Mouse (Mus musculus) midbrain, embryonic 10.5 days (tissue): ENCODE results near the gene Ppm1m. TPM values are rescaled to one million over a fixed set of nuclear protein-coding genes. Genes with fewer than 3 reads are reported as not detected.
A peak's percentile ranks its signal among the peaks of the same experiment; 100 is the strongest.
"Not testable (repeated sequence)": the region's sequence is repeated elsewhere in the genome, so short reads cannot be mapped to it uniquely, and the experiment has no call there.

Source experiments
- DNase-seq: peaks from one replicate; pipeline ENCODE4 v3.0.0-alpha.2; 2017; ENCODE audit warnings: low spot score
- H3K27ac ChIP-seq: fragments of 300-500 bp; sonication (generic); replicated peaks from 2 replicates; pipeline ENCODE4 v1.5.1; 2016; ENCODE audit warnings: mild to moderate bottlenecking
- H3K27me3 ChIP-seq: fragments of 300-500 bp; sonication (generic); 2 replicates; pipeline ENCODE4 v1.6.1; 2016; ENCODE audit warnings: low read depth, mild to moderate bottlenecking; ENCODE audit not compliant: poor library complexity, severe bottlenecking
- H3K36me3 ChIP-seq: fragments of 300-500 bp; sonication (generic); 2 replicates; pipeline ENCODE4 v1.6.1; 2016; ENCODE audit warnings: mild to moderate bottlenecking, moderate library complexity
- H3K4me1 ChIP-seq: fragments of 300-500 bp; sonication (generic); 2 replicates; pipeline ENCODE4 v1.6.1; 2016
- H3K4me3 ChIP-seq: fragments of 300-500 bp; sonication (generic); 2 replicates; pipeline ENCODE4 v1.5.1; 2016; ENCODE audit warnings: mild to moderate bottlenecking, moderate library complexity
- H3K9me3 ChIP-seq: fragments of 300-500 bp; sonication (generic); replicated peaks from 2 replicates; pipeline ENCODE4 v1.6.1; 2016; ENCODE audit warnings: mild to moderate bottlenecking
- WGBS: fragments of 180-500 bp; shearing (Covaris S2); methylation state at CpG from one replicate; pipeline ENCODE4 v1.1.7; 2016; 5-methylcytosine and 5-hydroxymethylcytosine counted together
- polyA plus RNA-seq: library from polyadenylated mRNA; unstranded; fragments of >200 nt; fragmentation: Nextera tagmentation; extraction: Ambion mirVana; gene quantifications from 2 replicates; pipeline ENCODE4 v1.2.1, GENCODE M21; 2016

The Ppm1m gene
- polyA plus RNA-seq, 1 experiment from 2014 or later = 52.1 TPM

GRCm38 (mm10) chr9:106175552-106176200, 23.9 kb downstream of the Ppm1m start:
- Histone ChIP-seq H3K36me3 (peaks cover 55% of the 10 kb centered on the region), H3K4me1 (peaks cover 26% of the 10 kb centered on the region), H3K9me3 (no peaks in the 10 kb centered on the region), H3K27ac (no peak overlapping the region), H3K4me3 (no peak overlapping the region), H3K27me3 (no peaks in the 10 kb centered on the region)
- DNase-seq = no peak
- 90% methylated on average over 3 of the region's 3 CpGs for WGBS

- no peak for DNase-seq
- Histone ChIP-seq H3K27me3 (peaks cover 9% of the 10 kb centered on the region), H3K27ac (no peak overlapping the region), H3K4me3 (peak overlapping the region; percentile 94), H3K36me3 (peaks cover 32% of the 10 kb centered on the region), H3K9me3 (no peaks in the 10 kb centered on the region), H3K4me1 (peaks cover 32% of the 10 kb centered on the region)
- WGBS = 86% methylated on average over 2 of the region's 2 CpGs
Measured at GRCm38 (mm10) chr9:106173363-106173762, 26.2 kb downstream of the Ppm1m start.

GRCm38 (mm10) chr9:106172527-106172926, 27.0 kb downstream of the Ppm1m start:
- no peak for DNase-seq
- H3K4me3 ChIP-seq = peak overlapping the region; percentile 94

GRCm38 (mm10) chr9:106171346-106172158, 28.0 kb downstream of the Ppm1m start:
- under 1% methylated on average over 30 of the region's 30 CpGs for WGBS
- H3K27ac ChIP-seq = peak overlapping the region; percentile 96
- H3K36me3 ChIP-seq = peaks cover 14% of the 10 kb centered on the region
- peak overlapping the region; percentile 94 for H3K4me3 ChIP-seq
- peak; percentile 64 for DNase-seq
- H3K4me1 ChIP-seq = peaks cover 32% of the 10 kb centered on the region
- H3K27me3 ChIP-seq = peaks cover 9% of the 10 kb centered on the region
- no peaks in the 10 kb centered on the region for H3K9me3 ChIP-seq

More at GRCm38 (mm10) chr9:106172527-106172926, 27.0 kb downstream of the Ppm1m start:
- no peak overlapping the region for H3K27ac ChIP-seq
- H3K9me3 ChIP-seq = no peaks in the 10 kb centered on the region
- peaks cover 9% of the 10 kb centered on the region for H3K27me3 ChIP-seq
- 64% methylated on average over 3 of the region's 3 CpGs for WGBS
- H3K4me1 ChIP-seq = peaks cover 32% of the 10 kb centered on the region
- peaks cover 24% of the 10 kb centered on the region for H3K36me3 ChIP-seq

- Histone ChIP-seq H3K4me3 (peak within 1 kb of the TSS; percentile 94), H3K27me3 (peaks cover 9% of the 10 kb centered on the region), H3K4me1 (peaks cover 34% of the 10 kb centered on the region), H3K9me3 (no peaks in the 10 kb centered on the region), H3K27ac (peak within 1 kb of the TSS; percentile 96), H3K36me3 (peaks cover 6% of the 10 kb centered on the region)
- peak; percentile 94 for DNase-seq
- WGBS = under 1% methylated on average over 81 of the region's 81 CpGs
Measured at GRCm38 (mm10) chr9:106170556-106171345, 28.8 kb downstream of the Ppm1m start, which contains the start of gene Wdr82. Gene Wdr82 (plus strand): TSS chr9:106170928.

GRCm38 (mm10) chr9:106169917-106170316, 29.6 kb downstream of the Ppm1m start:
- Histone ChIP-seq H3K4me1 (peaks cover 37% of the 10 kb centered on the region), H3K4me3 (peak overlapping the region; percentile 94), H3K27me3 (peaks cover 9% of the 10 kb centered on the region), H3K27ac (peak overlapping the region; percentile 96; the same call in 1 of the 2 replicates), H3K36me3 (peaks cover 6% of the 10 kb centered on the region), H3K9me3 (no peaks in the 10 kb centered on the region)
- 41% methylated on average over 6 of the region's 6 CpGs for WGBS
- no peak for DNase-seq

- not testable (repeated sequence) for H3K27ac ChIP-seq, H3K27me3 ChIP-seq, H3K36me3 ChIP-seq, H3K4me3 ChIP-seq, DNase-seq, H3K9me3 ChIP-seq
- H3K4me1 ChIP-seq = peaks cover 30% of the 10 kb centered on the region
- 80% methylated on average over 1 of the region's 1 CpGs for WGBS
Measured at GRCm38 (mm10) chr9:106169006-106169405, 30.5 kb downstream of the Ppm1m start.

GRCm38 (mm10) chr9:106167703-106168102, 31.8 kb downstream of the Ppm1m start:
- Histone ChIP-seq H3K9me3 (no peaks in the 10 kb centered on the region), H3K4me1 (peaks cover 17% of the 10 kb centered on the region), H3K27ac (no peak overlapping the region), H3K27me3 (peaks cover 9% of the 10 kb centered on the region), H3K36me3 (no peaks in the 10 kb centered on the region), H3K4me3 (no peak overlapping the region)
- WGBS = 38% methylated on average over 1 of the region's 1 CpGs
- no peak for DNase-seq

- H3K36me3 ChIP-seq = no peaks in the 10 kb centered on the region
- H3K4me3 ChIP-seq = no peak overlapping the region
- H3K9me3 ChIP-seq = no peaks in the 10 kb centered on the region
- H3K27me3 ChIP-seq = peaks cover 9% of the 10 kb centered on the region
- 80% methylated on average over 3 of the region's 3 CpGs for WGBS
- peaks cover 13% of the 10 kb centered on the region for H3K4me1 ChIP-seq
- no peak for DNase-seq
- no peak overlapping the region for H3K27ac ChIP-seq
Measured at GRCm38 (mm10) chr9:106167241-106167640, 32.3 kb downstream of the Ppm1m start.

GRCm38 (mm10) chr9:106166709-106167108, 32.8 kb downstream of the Ppm1m start:
- Histone ChIP-seq H3K4me1 (peaks cover 11% of the 10 kb centered on the region), H3K27me3 (peaks cover 11% of the 10 kb centered on the region), H3K27ac (no peak overlapping the region), H3K9me3 (no peaks in the 10 kb centered on the region), H3K36me3 (no peaks in the 10 kb centered on the region), H3K4me3 (no peak overlapping the region)
- no peak for DNase-seq
- WGBS = 90% methylated on average over 2 of the region's 2 CpGs

GRCm38 (mm10) chr9:106160426-106160825, 39.1 kb downstream of the Ppm1m start:
- DNase-seq = no peak
- peaks cover 43% of the 10 kb centered on the region for H3K4me1 ChIP-seq
- WGBS = 46% methylated on average over 5 of the region's 5 CpGs
- H3K27ac ChIP-seq = peak overlapping the region; percentile 98
- no peaks in the 10 kb centered on the region; the same call in 1 of the 2 replicates for H3K36me3 ChIP-seq
- peak overlapping the region; percentile 69 for H3K4me3 ChIP-seq
- no peaks in the 10 kb centered on the region for H3K9me3 ChIP-seq
- H3K27me3 ChIP-seq = peaks cover 4% of the 10 kb centered on the region; the same call in 1 of the 2 replicates

GRCm38 (mm10) chr9:106159784-106160301, 39.7 kb downstream of the Ppm1m start:
- H3K36me3 ChIP-seq = peaks cover 3% of the 10 kb centered on the region
- WGBS = 2% methylated on average over 24 of the region's 24 CpGs
- peaks cover 49% of the 10 kb centered on the region for H3K4me1 ChIP-seq
- H3K27me3 ChIP-seq = peaks cover 4% of the 10 kb centered on the region; the same call in 1 of the 2 replicates
- H3K27ac ChIP-seq = peak overlapping the region; percentile 98
- H3K9me3 ChIP-seq = no peaks in the 10 kb centered on the region
- peak overlapping the region; percentile 69 for H3K4me3 ChIP-seq
- peak; percentile 90 for DNase-seq
